Mouse (Mus musculus) gastrocnemius, adult 8-10 months (tissue): ENCODE results near the gene Toe1. TPM values are rescaled to one million over a fixed set of nuclear protein-coding genes. Genes with fewer than 3 reads are reported as not detected.

Experiments
- DNase-seq, 2 experiments: peaks; one replicate each; pipeline ENCODE4 v3.0.0; 2022; ENCODE audit warnings: low spot score in 2 of 2
- total RNA-seq, 4 experiments: library from RNA; stranded (reverse); gene quantifications; 2 replicates each; pipeline ENCODE4 v1.2.4; 2022

Gene Toe1
- total RNA-seq, 4 experiments from 2014 or later = 4.1 to 6.1 (median 4.5) TPM

DNA sequence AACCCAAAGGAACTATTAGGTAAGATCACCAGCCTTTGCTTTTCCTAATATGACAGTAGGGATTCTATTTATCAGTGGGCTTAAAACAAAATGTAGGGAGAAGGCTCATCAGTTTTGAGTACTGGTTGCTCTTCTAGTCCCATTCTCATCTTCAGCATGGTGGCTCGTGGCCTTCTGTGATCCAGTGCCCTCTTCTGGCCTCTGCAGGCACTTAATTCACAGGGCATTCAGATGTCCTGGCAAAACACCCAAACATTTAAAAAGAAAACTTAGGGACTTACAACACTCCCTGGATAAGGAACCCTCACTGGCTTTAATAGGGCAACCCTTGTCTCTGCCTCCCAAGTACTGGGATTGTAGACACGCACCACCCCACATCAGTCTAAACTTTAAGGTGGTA, 13.2 kb downstream of the Toe1 start:
- DNase-seq = no peak

DNA sequence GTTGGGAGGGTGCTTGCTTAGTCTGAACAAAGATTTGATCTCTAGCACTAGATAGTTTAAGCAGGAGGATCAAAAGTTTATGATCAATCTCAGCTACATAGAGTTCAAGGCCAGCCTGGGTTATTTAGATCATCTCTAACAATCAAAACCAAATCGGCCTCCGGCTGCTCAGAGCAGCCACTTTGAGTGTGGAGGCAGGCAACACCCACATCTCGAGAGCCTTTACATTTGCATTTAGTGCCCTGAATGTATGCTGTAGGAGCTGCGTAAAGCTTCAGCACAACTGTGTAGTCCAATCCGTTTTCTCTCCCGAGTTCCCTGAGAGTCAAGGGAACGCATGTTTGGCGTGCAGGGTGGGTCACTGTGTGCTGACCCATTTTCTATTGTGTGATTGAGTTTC, 15.0 kb downstream of the Toe1 start:
- DNase-seq = no peak

- peak; percentile 65 to 71 for DNase-seq
These were observed 18.5 kb downstream of the Toe1 start for GRCm38 (mm10) chr4:116788956-116789355.

DNA sequence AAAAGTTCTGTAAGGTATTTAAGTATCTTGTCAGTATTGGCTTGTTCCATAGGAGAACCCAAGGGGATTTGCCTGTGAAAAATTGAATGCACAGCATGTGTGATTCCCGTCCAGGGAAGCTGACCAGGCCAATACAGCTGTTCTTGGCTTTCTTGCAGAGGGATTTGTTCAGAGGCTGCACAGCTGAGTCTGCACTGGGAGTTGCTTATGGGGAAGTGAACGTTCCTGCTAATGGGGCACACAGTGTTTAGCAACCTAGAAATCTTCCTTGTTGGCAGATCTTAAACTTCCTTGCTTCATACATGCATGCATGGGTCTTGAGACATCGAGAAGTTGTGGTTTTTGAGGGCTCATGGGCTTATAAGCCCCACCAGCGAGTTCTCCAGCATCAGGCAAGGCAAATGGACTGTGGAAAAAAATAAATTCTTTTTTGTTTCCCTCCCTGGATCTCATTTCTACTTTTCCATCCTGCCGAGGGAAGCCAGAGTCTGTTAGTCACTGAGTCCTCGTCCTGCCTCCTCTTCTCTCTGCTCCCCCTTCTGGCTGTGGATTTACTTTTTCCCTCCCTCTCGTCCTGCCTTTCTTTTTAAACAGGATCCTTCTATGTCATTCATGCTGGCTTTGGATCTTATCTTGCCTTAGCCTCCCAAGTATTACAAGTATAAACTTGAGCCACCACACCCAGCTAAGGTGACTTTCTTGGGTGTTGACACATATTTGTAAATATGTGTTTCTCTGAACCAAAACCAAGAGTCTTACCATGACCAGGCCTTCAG, 19.3 kb downstream of the Toe1 start:
- no peak for DNase-seq

DNA sequence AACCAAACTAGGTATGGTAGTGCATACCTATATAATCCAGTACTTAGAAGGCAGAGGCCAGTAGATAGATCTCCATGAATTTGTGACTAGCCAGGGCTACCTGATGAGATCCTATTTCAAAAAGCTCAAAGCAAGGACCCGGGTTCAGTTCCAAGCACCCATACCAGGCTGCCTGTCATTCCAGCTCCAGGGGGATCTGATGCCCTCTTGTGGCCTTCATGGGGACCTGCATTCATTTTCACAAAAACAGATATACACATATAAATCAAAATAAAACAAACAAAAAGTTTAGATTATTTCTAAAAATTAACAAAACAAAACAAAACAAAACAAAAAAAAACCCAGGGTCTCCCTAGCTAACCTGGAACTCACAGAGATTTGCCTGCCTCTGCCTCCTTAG, 20.9 kb downstream of the Toe1 start:
- DNase-seq = no peak

- no peak for DNase-seq
These were observed 25.3 kb downstream of the Toe1 start for GRCm38 (mm10) chr4:116782171-116782570.

GRCm38 (mm10) chr4:116781366-116781765, 26.1 kb downstream of the Toe1 start:
- no peak for DNase-seq

- no peak for DNase-seq
These were observed 26.9 kb downstream of the Toe1 start for GRCm38 (mm10) chr4:116780541-116780940.

DNA sequence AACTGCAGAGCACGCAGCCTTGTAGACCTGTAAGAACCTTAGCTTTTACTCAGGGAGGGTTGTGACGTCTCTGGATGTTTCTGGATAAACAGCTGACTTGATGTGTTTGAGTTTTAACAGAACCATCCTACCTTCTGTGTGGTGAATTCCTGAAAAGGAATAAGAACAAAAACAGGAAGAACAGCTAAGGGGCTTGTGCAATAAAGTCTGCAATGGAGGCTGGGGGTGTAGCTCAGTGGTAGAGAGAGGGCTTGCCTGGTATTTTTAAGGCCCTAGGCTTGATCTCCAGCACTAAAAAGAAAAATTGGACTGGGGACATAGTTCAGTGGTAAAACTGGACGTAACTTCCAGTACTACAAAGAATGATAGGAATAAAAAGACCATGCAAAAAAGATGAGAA, 30.4 kb downstream of the Toe1 start:
- no peak for DNase-seq

GRCm38 (mm10) chr4:116776391-116776790, 31.0 kb downstream of the Toe1 start:
- no peak for DNase-seq

- DNase-seq = no peak
These were observed 38.4 kb downstream of the Toe1 start for GRCm38 (mm10) chr4:116769060-116769459.

DNA sequence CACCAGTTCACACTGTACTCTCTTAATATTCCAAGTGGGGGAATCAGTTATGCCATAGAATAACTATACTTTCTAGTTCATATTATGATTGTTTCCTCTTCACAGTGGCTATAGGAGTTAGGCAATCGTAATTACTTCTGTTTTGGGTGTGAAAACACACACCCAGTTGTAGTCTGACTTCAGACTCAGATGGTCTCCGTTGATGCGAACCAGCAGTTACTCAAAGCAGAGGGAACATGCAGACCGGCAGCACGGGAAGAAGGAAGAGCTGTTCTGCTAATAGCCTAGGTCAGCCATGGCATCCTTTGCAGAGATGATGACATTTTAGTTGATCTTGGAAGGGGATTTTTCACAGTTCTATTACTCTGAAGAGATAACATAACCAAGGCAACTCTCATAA, 38.9 kb downstream of the Toe1 start:
- DNase-seq = no peak

DNA sequence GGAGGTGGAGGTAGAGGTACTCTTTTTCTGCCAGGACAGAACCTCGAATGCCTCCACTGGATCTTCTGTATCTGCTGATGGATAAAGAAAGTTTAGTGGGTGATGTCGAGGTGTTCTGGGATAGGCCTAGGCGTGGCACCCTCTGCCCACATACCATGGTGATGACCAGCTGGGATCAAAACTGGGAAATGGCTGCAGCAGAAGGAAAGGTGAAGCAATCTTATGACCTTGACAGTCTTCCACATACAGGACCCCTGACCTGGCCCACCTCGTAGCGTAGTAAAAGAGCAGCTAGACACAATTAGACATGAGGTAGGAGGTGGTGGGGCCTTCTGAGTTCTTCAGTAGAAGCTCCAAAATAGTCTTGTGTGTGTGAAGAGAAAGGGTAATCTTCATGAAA, 43.4 kb downstream of the Toe1 start:
- no peak for DNase-seq

- no peak for DNase-seq
These were observed 45.5 kb downstream of the Toe1 start for GRCm38 (mm10) chr4:116761914-116762313.

DNA sequence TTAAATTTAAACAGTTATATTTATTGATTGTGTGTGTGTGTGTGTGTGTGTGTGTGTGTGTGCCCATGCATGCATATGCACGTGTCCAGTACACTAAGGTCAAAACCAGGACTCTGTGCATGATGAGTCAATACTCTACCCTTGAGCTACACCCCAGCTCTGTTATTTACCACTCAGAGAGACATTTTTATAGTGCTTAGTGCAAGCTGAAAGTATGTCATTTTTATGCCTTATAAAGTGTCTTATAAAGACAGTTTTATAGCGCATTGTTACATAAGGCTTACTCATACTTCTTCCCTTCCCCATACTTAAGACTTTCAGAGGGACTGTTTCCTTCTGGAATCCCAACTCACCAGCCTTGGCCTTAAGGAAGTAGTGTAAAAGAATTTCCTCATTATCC, 57.7 kb downstream of the Toe1 start:
- DNase-seq = no peak

Other genes starting within 250 kb of the Toe1 start
- 10 to 100 TPM; 36.3 to 45.8 (median 37.0) TPM for gene Gpbp1l1, start 250.0 kb downstream of the Toe1 start, total RNA-seq
- 1 to 10 TPM; 1.1 to 2.4 (median 1.3) TPM for gene Ccdc17, start 211.0 kb downstream of the Toe1 start, total RNA-seq
- gene Nasp, start 179.7 kb downstream of the Toe1 start, total RNA-seq = 10 to 100 TPM in 2 of 4 experiments, 1 to 10 TPM in 2; 7.8 to 13.0 (median 9.5) TPM
- gene Akr1a1, start 156.0 kb downstream of the Toe1 start, total RNA-seq = 100 to 1,000 TPM; 187 to 206 (median 199) TPM
- gene Prdx1, start 122.1 kb downstream of the Toe1 start, total RNA-seq = 100 to 1,000 TPM; 247 to 330 (median 264) TPM
- gene Mmachc, start 99.2 kb downstream of the Toe1 start, total RNA-seq = 10 to 100 TPM; 30.4 to 34.6 (median 33.3) TPM
- 1 to 10 TPM; 1.2 to 2.2 (median 1.7) TPM for gene Ccdc163, start 99.1 kb downstream of the Toe1 start, total RNA-seq
- gene Tesk2, start 86.7 kb downstream of the Toe1 start, total RNA-seq = 1 to 10 TPM; 1.6 to 1.9 (median 1.7) TPM
- 1 to 10 TPM in 1 of 4 experiments, under 1 TPM in 3; 0.58 to 1.1 (median 0.87) TPM for gene Mutyh, start 83 bp upstream of the Toe1 start, total RNA-seq
- 1 to 10 TPM in 3 of 4 experiments, under 1 TPM in 1; 0.78 to 1.8 (median 1.3) TPM for gene Hpdl, start 14.1 kb upstream of the Toe1 start, total RNA-seq
- under 1 TPM; 0.05 to 0.17 (median 0.07) TPM for gene Zswim5, start 69.7 kb upstream of the Toe1 start, total RNA-seq
- gene Urod, start 186.8 kb upstream of the Toe1 start, total RNA-seq = 10 to 100 TPM; 63.0 to 69.1 (median 65.4) TPM
- gene Hectd3, start 187.7 kb upstream of the Toe1 start, total RNA-seq = 10 to 100 TPM; 11.5 to 19.0 (median 14.5) TPM
- 10 to 100 TPM; 18.3 to 24.1 (median 22.3) TPM for gene Eif2b3, start 211.8 kb upstream of the Toe1 start, total RNA-seq